Mouse (Mus musculus) hindbrain, embryonic 16.5 days (tissue): ENCODE measurements around the gene Matn3. TPM values are rescaled to one million over a fixed set of nuclear protein-coding genes. Genes with fewer than 3 reads are reported as not detected.

Experiments
- ATAC-seq: fragments of 200-750 bp; cut with Nextera tagmentation; 2 replicates; pipeline ENCODE4 v1.8.0; 2017; ENCODE audit warnings: moderate TSS enrichment, moderate library complexity
- H3K27ac ChIP-seq: fragments of 300-500 bp; sonication (generic); 2 replicates; pipeline ENCODE4 v1.5.1; 2014; ENCODE audit warnings: low read depth, mild to moderate bottlenecking, control low read depth, low read length, moderate library complexity
- H3K27me3 ChIP-seq: fragments of 300-500 bp; sonication (generic); replicated peaks from 2 replicates; pipeline ENCODE4 v1.6.1; 2014; ENCODE audit warnings: low read length; ENCODE audit not compliant: control insufficient read depth, insufficient read depth
- H3K36me3 ChIP-seq: fragments of 300-500 bp; sonication (generic); 2 replicates; pipeline ENCODE4 v1.6.1; 2014; ENCODE audit warnings: mild to moderate bottlenecking, low read length, moderate library complexity, mixed read lengths; ENCODE audit not compliant: control insufficient read depth, insufficient read depth
- H3K4me1 ChIP-seq: fragments of 300-500 bp; sonication (generic); 2 replicates; pipeline ENCODE4 v1.6.1; 2014; ENCODE audit warnings: low read depth, low read length; ENCODE audit not compliant: control insufficient read depth, insufficient read depth
- H3K4me2 ChIP-seq: fragments of 300-500 bp; sonication (generic); 2 replicates; pipeline ENCODE4 v1.6.1; 2014; ENCODE audit warnings: mild to moderate bottlenecking, low read length, control low read depth, moderate library complexity
- H3K4me3 ChIP-seq: fragments of 300-500 bp; sonication (generic); 2 replicates; pipeline ENCODE4 v1.5.1; 2014; ENCODE audit warnings: mild to moderate bottlenecking, low read length, control low read depth, moderate library complexity
- H3K9ac ChIP-seq: fragments of 300-500 bp; sonication (generic); 2 replicates; pipeline ENCODE4 v1.6.1; 2014; ENCODE audit warnings: low read depth, mild to moderate bottlenecking, control low read depth, low read length, moderate library complexity
- H3K9me3 ChIP-seq: fragments of 300-500 bp; sonication (generic); 2 replicates; pipeline ENCODE4 v1.6.1; 2014; ENCODE audit warnings: mild to moderate bottlenecking, low read length, moderate library complexity; ENCODE audit not compliant: control insufficient read depth
- WGBS: fragments of 180-500 bp; shearing (Covaris S2); extraction: QIAGEN DNeasy Blood & Tissue Kit; methylation state at CpG from one replicate; pipeline ENCODE4 v1.1.7; 2014; 5-methylcytosine and 5-hydroxymethylcytosine counted together
- polyA plus RNA-seq: library from polyadenylated mRNA; unstranded; fragments of >200 nt; fragmentation: Nextera tagmentation; extraction: Ambion mirVana; gene quantifications from 2 replicates; pipeline ENCODE4 v1.2.1, GENCODE M21; 2015

Gene Matn3
- 0.24 and 0.80 TPM in 2 replicates for polyA plus RNA-seq

GRCm38 (mm10) chr12:8947714-8948464 lies at the start of gene Matn3:
TSS of gene Matn3 (plus strand) at chr12:8947929.
- Histone ChIP-seq H3K9ac (peak within 1 kb of the TSS; percentile 66), H3K27ac (no peak within 1 kb of the TSS), H3K4me2 (peak within 1 kb of the TSS; percentile 100), H3K36me3 (no peaks in the 10 kb centered on the region), H3K9me3 (no peaks in the 10 kb centered on the region), H3K27me3 (no peaks in the 10 kb centered on the region), H3K4me3 (peak within 1 kb of the TSS; percentile 54), H3K4me1 (peaks cover 7% of the 10 kb centered on the region)
- peak; percentile 85 for ATAC-seq
- 1% methylated on average over 42 of the region's 42 CpGs for WGBS

DNA sequence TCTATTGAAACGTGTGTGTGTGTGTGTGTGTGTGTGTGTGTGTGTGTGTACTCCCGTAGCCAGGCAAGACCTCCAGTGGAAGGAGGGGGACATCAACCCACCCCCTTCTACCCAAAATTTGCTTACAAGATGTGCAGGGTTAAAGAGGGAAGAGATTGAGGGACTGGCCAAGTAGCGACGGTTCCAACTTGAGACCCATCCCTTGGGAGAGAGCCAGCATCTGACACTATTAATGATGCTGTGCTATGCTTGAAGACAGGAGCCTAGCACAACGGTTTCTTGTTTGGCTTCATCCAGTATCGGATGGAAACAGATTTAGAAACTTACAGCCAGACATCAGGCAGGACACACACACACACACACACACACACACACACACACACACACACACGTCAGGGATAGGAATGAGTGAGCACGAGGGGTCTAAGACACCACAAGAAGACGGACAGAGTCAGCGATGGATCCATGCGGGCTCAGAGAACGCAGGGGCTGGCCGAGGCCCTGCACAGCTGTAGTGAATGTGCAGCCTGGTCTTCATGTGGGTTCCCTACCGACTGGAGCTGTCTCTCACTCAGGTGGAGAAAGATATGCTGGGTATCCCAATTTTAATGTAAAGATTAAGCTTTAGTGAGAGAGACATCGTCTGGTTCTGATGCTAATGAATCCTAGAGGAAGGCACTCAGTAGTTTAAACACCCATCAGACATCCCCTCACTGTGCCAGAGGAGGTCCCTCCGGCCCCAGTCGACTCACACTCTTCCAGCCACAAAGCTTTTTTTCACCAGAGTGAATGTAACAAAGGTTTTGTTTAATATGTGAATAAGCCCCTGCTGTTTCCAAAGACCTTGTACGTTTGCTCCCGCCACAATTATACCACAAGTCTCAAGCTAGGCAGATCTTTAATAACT lies 48.6 kb upstream of the Matn3 start:
- Histone ChIP-seq H3K4me3 (no peak overlapping the region), H3K27me3 (no peaks in the 10 kb centered on the region), H3K9ac (no peak overlapping the region), H3K9me3 (no peaks in the 10 kb centered on the region), H3K4me1 (peaks cover 8% of the 10 kb centered on the region), H3K4me2 (no peak overlapping the region), H3K27ac (0 out of 2 replicates have a peak overlapping the region, but pooled peaks have one; percentile 23), H3K36me3 (no peaks in the 10 kb centered on the region)
- ATAC-seq, result peak; percentile 56; the same call in 1 of the 2 replicates
- 38% methylated on average over 19 of the region's 19 CpGs for WGBS

- ATAC-seq, result no peak
Observed at GRCm38 (mm10) chr12:8900107-8900698, 47.5 kb upstream of the Matn3 start.

DNA sequence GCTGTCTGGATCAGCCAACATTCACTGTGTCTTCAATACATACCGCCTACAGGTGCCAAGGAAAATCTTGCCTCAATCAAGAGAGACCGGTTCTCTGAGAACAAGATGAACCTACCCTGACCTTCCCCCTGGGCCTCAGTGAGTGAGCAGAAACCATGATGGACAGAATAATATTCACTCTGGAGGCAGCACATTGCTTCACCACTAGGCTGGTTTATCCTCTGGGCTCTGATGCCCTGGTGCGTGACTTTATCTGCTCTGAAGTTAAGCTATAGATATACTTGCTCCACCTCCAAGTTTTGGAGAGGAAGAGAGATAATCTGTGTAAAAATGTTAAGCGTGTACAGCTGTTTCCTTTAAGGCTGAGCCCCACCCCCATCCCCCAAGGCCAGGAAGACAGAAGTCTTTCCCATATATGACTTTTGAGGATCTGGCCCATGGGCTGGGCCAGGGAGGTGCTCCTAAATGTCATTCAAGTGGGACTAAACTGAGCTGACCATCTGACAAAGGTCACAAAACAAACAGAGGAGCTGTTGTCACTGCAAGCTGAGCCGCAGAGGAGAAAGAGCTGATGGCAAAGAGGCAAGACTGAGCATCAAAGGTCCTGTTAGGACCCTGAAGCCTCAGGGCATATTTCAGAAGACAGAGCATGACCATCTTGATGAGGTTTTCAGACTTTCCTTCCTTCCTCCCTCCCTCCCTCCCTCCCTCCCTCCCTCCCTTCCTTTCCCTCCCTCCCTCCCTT lies 46.6 kb upstream of the Matn3 start:
- Histone ChIP-seq H3K9ac (no peak overlapping the region), H3K4me3 (no peak overlapping the region), H3K36me3 (no peaks in the 10 kb centered on the region), H3K27me3 (no peaks in the 10 kb centered on the region), H3K27ac (no peak overlapping the region), H3K4me2 (no peak overlapping the region), H3K4me1 (peaks cover 8% of the 10 kb centered on the region), H3K9me3 (no peaks in the 10 kb centered on the region)
- 56% methylated on average over 5 of the region's 5 CpGs for WGBS
- no peak for ATAC-seq

More at GRCm38 (mm10) chr12:8900107-8900698, 47.5 kb upstream of the Matn3 start:
- H3K4me3 ChIP-seq, result no peak overlapping the region
- H3K36me3 ChIP-seq, result no peaks in the 10 kb centered on the region
- H3K9ac ChIP-seq, result no peak overlapping the region
- no peaks in the 10 kb centered on the region for H3K27me3 ChIP-seq
- H3K4me2 ChIP-seq, result no peak overlapping the region
- WGBS, result 21% methylated on average over 4 of the region's 4 CpGs
- H3K27ac ChIP-seq, result no peak overlapping the region
- H3K9me3 ChIP-seq, result no peaks in the 10 kb centered on the region
- peaks cover 8% of the 10 kb centered on the region for H3K4me1 ChIP-seq

DNA sequence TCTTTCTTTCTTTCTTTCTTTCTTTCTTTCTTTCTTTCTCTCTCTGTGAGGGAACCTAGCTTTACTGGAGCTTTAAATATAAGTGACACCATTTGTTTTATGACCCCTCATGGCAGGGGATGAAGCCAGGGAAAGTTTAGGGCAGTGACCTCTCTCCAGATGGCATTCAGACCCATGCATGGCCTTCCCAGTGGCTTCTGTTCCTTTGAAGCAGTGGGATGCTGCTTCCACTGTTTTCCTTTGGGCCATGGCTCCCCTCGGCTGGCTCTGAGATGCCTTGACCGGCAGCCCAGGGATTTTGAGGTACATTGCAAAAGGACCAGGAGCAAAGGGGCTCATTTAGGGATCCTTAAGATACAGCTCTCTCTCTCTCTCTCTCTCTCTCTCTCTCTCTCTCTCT lies 45.8 kb upstream of the Matn3 start:
- Histone ChIP-seq H3K4me1 (peaks cover 8% of the 10 kb centered on the region), H3K4me2 (no peak overlapping the region), H3K27me3 (no peaks in the 10 kb centered on the region), H3K36me3 (no peaks in the 10 kb centered on the region), H3K9ac (no peak overlapping the region), H3K27ac (no peak overlapping the region), H3K9me3 (no peaks in the 10 kb centered on the region), H3K4me3 (no peak overlapping the region)
- ATAC-seq, result no peak
- 23% methylated on average over 2 of the region's 2 CpGs for WGBS

DNA sequence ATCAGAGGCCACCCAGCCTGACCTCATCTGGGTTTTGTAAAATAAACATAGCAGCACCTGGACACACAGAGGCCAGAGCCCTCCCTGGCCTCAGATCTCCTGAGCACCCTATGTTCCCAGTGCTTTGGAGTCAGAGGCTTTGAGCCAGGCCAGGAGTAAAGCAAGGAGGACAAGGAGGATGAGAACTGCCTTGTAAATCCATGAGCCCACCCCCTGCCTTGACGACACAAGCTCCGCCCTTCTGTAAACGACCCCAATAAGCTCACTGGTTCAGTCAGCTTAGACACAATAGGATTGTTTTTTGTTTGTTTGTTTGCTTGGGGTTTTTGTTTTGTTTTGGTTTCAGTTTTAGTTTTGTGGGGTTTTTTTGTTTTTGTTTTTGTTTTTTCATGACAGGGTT lies 45.2 kb upstream of the Matn3 start:
- Histone ChIP-seq H3K36me3 (no peaks in the 10 kb centered on the region), H3K9me3 (no peaks in the 10 kb centered on the region), H3K4me1 (peaks cover 8% of the 10 kb centered on the region), H3K4me2 (no peak overlapping the region), H3K27ac (no peak overlapping the region), H3K27me3 (no peaks in the 10 kb centered on the region), H3K9ac (no peak overlapping the region), H3K4me3 (no peak overlapping the region)
- no peak for ATAC-seq
- WGBS, result 32% methylated on average over 3 of the region's 3 CpGs

DNA sequence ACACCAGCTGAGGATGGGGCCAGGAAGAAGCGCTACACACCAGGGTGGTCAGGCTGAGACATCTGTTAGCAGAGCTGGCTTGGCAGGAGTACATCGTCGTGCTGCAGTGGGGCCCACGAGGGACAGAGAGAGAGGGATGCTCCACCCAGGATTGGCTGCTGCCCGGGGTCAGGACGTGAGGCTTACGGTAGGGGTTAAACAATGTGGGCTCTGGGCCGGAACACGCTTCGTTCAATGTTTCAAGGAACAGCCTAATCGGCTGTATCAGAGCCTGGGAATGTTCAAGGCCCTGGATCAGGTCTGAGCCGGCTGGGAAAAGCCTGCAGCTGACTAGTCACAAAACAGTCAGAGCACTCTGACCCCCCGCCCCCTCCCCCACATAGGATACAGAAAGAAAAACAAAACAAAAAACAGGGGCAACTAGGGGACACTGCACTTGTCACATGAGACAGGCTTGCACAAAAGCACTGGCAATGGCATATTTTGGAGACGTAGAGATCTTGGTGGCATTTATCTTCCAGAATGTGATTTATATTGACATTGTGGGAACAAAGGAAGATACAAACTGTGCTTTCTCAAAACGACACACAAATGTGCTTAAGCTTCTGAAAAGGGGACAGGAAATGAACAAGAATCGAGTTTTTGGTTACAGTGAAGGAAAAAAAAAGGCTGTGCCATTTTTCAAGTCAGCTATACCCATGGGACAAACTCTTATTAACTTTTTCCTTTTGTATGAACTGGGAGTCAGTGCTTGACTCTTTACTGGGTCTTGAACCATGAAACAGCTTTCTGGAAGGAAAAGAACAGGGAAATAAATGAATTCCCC lies 34.7 kb upstream of the Matn3 start:
- WGBS, result 4% methylated on average over 16 of the region's 16 CpGs
- H3K4me3 ChIP-seq, result no peak overlapping the region
- peak overlapping the region; percentile 30; the same call in 1 of the 2 replicates for H3K9ac ChIP-seq
- H3K9me3 ChIP-seq, result no peaks in the 10 kb centered on the region
- peak overlapping the region; percentile 69 for H3K27ac ChIP-seq
- peak; percentile 58 for ATAC-seq
- H3K4me1 ChIP-seq, result peaks cover 7% of the 10 kb centered on the region
- peak overlapping the region; percentile 30; the same call in 1 of the 2 replicates for H3K4me2 ChIP-seq
- H3K36me3 ChIP-seq, result no peaks in the 10 kb centered on the region
- H3K27me3 ChIP-seq, result no peaks in the 10 kb centered on the region

DNA sequence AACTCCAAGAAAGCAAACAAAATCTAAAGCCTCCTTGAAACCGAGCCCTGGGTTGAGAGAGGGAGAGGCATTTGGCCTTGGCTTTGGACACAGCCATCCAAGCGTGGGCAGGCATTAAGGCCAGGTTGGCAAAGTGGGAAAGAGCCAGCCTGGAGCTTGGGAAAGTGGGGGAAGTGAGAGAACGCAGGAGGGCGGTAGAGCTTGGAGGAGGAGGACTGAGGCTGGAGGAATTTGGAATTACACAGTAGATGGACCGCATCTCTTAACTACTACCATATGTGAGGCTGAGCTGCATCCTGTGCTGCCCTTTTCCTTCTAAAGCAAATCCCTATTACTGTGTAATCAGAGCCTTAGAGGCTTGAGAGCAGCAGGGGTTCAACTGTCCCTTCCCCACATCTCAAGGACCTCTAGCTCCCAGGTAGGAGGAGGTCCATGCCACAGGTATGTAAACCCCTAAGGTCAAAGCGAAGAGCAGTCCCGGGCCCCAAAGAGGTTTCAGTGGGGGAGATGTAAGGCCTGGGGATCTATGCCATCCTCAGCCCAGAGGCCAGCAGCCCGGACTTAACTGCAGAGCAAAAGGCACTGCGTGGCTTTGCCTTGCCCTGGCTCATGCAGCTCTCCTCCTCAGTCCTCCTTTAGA lies 33.9 kb upstream of the Matn3 start:
- H3K4me2 ChIP-seq, result no peak overlapping the region
- H3K36me3 ChIP-seq, result no peaks in the 10 kb centered on the region
- peaks cover 7% of the 10 kb centered on the region for H3K4me1 ChIP-seq
- 59% methylated on average over 9 of the region's 9 CpGs for WGBS
- no peak overlapping the region for H3K4me3 ChIP-seq
- ATAC-seq, result no peak
- no peaks in the 10 kb centered on the region for H3K27me3 ChIP-seq
- H3K9me3 ChIP-seq, result no peaks in the 10 kb centered on the region
- H3K27ac ChIP-seq, result no peak overlapping the region
- H3K9ac ChIP-seq, result no peak overlapping the region
